Mouse (Mus musculus): ENCODE measurements around the gene Dmrtc2. TPM values are rescaled to one million over a fixed set of nuclear protein-coding genes. Genes with fewer than 3 reads are reported as not detected.

The Dmrtc2 gene
- total RNA-seq (2012; rRNA removed) (not detected in 2 replicates), polyA plus RNA-seq (2012; ENCODE audit: insufficient read depth in 1 of 2, insufficient read length in 2 of 2, low read depth in 1 of 2, low replicate concordance in 2 of 2, missing spikeins in 1 of 2) (not detected)

DNA sequence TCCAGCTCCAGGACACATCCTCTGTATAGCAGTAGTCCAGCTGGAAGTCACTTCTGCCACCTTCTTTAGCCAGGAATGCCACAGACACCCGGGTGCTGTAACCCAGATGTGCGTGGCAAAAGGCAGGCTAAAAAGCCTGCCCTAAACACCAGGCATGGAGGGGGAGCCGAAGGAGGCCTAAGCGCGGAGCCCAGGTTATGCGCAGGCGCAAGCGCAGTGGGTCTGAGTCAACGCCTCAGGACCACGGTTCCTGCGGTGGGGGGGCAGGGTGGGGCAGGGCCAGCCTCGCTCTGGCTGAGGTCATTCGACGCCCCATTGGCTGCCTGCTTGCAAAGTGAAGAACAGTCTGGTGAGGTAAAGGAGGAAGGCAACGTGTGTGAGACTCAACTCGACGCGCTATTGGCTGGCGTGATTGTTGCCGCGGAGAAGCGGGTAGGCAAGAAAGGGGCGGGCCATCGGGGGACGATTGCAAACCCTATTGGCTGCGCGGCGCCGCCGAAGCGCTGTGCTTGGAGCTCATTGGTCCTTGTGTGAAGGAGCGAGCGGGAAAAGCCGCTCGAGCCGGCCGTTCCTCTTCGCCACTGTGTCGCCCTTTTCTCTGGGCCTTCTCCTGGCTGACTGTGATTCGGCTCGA is at the start of gene Dmrtc2, which contains the start of gene Lypd4:
Gene Dmrtc2 (plus strand): TSS at position 526 of the 634 bp plus-strand sequence.
Gene Lypd4 (minus strand): TSS at position 410 of the 634 bp plus-strand sequence.
- Histone ChIP-seq H3K36me3 (ENCODE audit: control insufficient read depth in 1 of 2, insufficient read depth in 2 of 2, low read length in 2 of 2) (no peaks in the 10 kb centered on the region), H3K27me3 (ENCODE audit: control insufficient read depth in 1 of 2, insufficient read depth in 2 of 2, low read length in 2 of 2) (peaks cover 5 to 16% of the 10 kb centered on the region in 2 experiments), H3K9ac (ENCODE audit: control insufficient read depth, low read depth, low read length, poor library complexity, severe bottlenecking) (no peak within 1 kb of the TSS), H3K4me3 (ENCODE audit: control insufficient read depth in 1 of 2, insufficient read depth in 1 of 2, low read depth in 2 of 2, low read length in 2 of 2) (no peak within 1 kb of the TSS), H3K27ac (ENCODE audit: control insufficient read depth, low read depth, low read length) (no peak within 1 kb of the TSS), H3K9me3 (replicated peaks; ENCODE audit: insufficient read depth, low read length) (no peaks in the 10 kb centered on the region), H3K79me2 (ENCODE audit: control insufficient read depth, insufficient read depth, low read length, poor library complexity) (no peaks in the 10 kb centered on the region), H3K4me1 (ENCODE audit: control insufficient read depth in 1 of 2, insufficient read depth in 2 of 2, low read length in 2 of 2) (no peaks in the 10 kb centered on the region)
- no peak for TF ChIP-seq JUND (IDR thresholded peaks at IDR 0.05; ENCODE audit: low read depth, low read length)
- no peak for TF ChIP-seq NRF1 (IDR thresholded peaks at IDR 0.05; ENCODE audit: insufficient read depth, low read depth, low read length, poor library complexity, severe bottlenecking)
- TF ChIP-seq ZC3H11A (IDR thresholded peaks at IDR 0.05; ENCODE audit: low read depth, low read length) = no peak
- TF ChIP-seq POLR2AphosphoS2 (IDR thresholded peaks at IDR 0.05; ENCODE audit: low read length) = no peak
- no peak for TF ChIP-seq ZMIZ1 (IDR thresholded peaks at IDR 0.05; ENCODE audit: low read depth, low read length)
- no peak for DNase-seq (ENCODE audit: low read depth, low spot score)

DNA sequence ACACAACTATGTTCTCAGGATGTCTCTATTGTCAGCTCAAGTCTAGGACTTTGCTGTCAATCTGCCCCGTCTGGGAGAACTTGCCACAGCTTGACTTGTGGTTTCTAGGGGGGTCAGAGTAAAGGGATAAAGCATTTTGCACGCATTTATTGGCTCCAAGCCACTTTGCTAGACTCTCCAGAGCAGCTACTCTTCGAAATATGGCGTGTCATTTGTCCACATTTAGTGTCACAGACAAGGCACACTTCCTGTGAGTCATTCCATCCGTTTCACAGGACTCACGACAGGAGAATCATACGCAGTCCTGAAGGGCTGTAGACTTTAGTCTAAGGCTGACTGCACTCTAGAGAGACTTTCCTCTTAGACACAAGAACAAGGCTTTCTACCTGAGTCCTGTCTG is 45.4 kb upstream of the Dmrtc2 start:
- no peak overlapping the region for H3K4me3 ChIP-seq (ENCODE audit: control insufficient read depth in 1 of 2, insufficient read depth in 1 of 2, low read depth in 2 of 2, low read length in 2 of 2)
- no peak for TF ChIP-seq POLR2AphosphoS5 (IDR thresholded peaks at IDR 0.05; ENCODE audit: borderline replicate concordance, low read depth, low read length)
- no peak for TF ChIP-seq USF2 (IDR thresholded peaks at IDR 0.05; ENCODE audit: borderline replicate concordance in 1 of 2, insufficient read depth in 1 of 2, low read depth in 1 of 2, low read length in 2 of 2)
- no peak for TF ChIP-seq KAT2A (conservative IDR thresholded peaks at IDR 0.05; ENCODE audit: low read depth, low read length)
- no peak for TF ChIP-seq CHD1 (IDR thresholded peaks at IDR 0.05; ENCODE audit: low read depth, low read length)
- no peak for TF ChIP-seq NRF1 (IDR thresholded peaks at IDR 0.05; ENCODE audit: insufficient read depth, low read depth, low read length, poor library complexity, severe bottlenecking)
- no peaks in the 10 kb centered on the region for H3K9me3 ChIP-seq (replicated peaks; ENCODE audit: insufficient read depth, low read length)

DNA sequence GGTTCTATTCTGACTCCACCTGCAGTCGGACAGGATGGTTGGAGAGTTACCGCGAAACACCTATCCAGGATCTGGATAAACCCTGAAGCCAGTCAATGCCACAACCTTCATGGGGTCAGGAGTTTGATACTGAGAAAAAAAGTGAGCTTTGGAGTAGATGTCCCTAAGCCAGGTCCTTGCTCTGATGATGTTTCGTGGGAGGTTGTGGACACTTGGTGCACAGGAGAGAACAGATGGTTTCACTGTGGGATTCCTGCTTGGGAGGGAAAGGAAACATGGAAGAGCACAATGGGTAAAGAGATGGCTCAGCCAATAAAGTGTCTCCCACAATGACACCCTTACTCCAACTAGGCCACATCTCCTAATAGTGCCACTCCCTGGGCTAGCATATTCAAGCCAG is 42.7 kb upstream of the Dmrtc2 start:
- Histone ChIP-seq H3K4me1 (ENCODE audit: control insufficient read depth in 1 of 2, insufficient read depth in 2 of 2, low read length in 2 of 2) (no peaks in the 10 kb centered on the region), H3K9ac (ENCODE audit: control insufficient read depth, low read depth, low read length, poor library complexity, severe bottlenecking) (no peak overlapping the region), H3K4me3 (ENCODE audit: control insufficient read depth in 1 of 2, insufficient read depth in 1 of 2, low read depth in 2 of 2, low read length in 2 of 2) (no peak overlapping the region), H3K36me3 (ENCODE audit: control insufficient read depth in 1 of 2, insufficient read depth in 2 of 2, low read length in 2 of 2) (no peaks in the 10 kb centered on the region), H3K79me2 (ENCODE audit: control insufficient read depth, insufficient read depth, low read length, poor library complexity) (no peaks in the 10 kb centered on the region), H3K27ac (ENCODE audit: control insufficient read depth, low read depth, low read length) (no peak overlapping the region), H3K9me3 (replicated peaks; ENCODE audit: insufficient read depth, low read length) (no peaks in the 10 kb centered on the region), H3K27me3 (ENCODE audit: control insufficient read depth in 1 of 2, insufficient read depth in 2 of 2, low read length in 2 of 2) (no peaks in the 10 kb centered on the region)
- no peak for DNase-seq (ENCODE audit: low read depth, low spot score)
- TF ChIP-seq TAL1 (IDR thresholded peaks at IDR 0.05; ENCODE audit: low read length) (no peak), ZKSCAN1 (IDR thresholded peaks at IDR 0.05; ENCODE audit: low read depth, low read length) (no peak), RCOR1 (IDR thresholded peaks at IDR 0.05; ENCODE audit: low read depth, low read length) (no peak), ETS1 (IDR thresholded peaks at IDR 0.05; ENCODE audit: low read depth, low read length) (no peak), EP300 (IDR thresholded peaks at IDR 0.05; ENCODE audit: low read depth in 1 of 2, low read length in 2 of 2) (no peak), MXI1 (IDR thresholded peaks at IDR 0.05; ENCODE audit: low read depth, low read length) (no peak), CTCF (IDR thresholded peaks at IDR 0.05 in 2 of 3, conservative IDR thresholded peaks at IDR 0.05 in 1 of 3; ENCODE audit: control insufficient read depth in 1 of 3, insufficient read depth in 1 of 3, low read depth in 2 of 3, low read length in 3 of 3, poor library complexity in 1 of 3, severe bottlenecking in 1 of 3) (no peak), RAD21 (IDR thresholded peaks at IDR 0.05; ENCODE audit: low read depth, low read length) (no peak), HCFC1 (IDR thresholded peaks at IDR 0.05; ENCODE audit: low read depth, low read length) (no peak), MAX (IDR thresholded peaks at IDR 0.05; ENCODE audit: low read length) (no peak), SIN3A (IDR thresholded peaks at IDR 0.05; ENCODE audit: low read length) (no peak), POLR2A (IDR thresholded peaks at IDR 0.05; ENCODE audit: control insufficient read depth in 1 of 2, insufficient read depth in 1 of 2, low read depth in 1 of 2, low read length in 2 of 2, poor library complexity in 1 of 2) (no peak), USF1 (IDR thresholded peaks at IDR 0.05; ENCODE audit: low read depth, low read length) (no peak), POLR2AphosphoS2 (IDR thresholded peaks at IDR 0.05; ENCODE audit: low read length) (no peak), CHD1 (IDR thresholded peaks at IDR 0.05; ENCODE audit: low read depth, low read length) (no peak), MEF2A (IDR thresholded peaks at IDR 0.05; ENCODE audit: extremely low read depth, insufficient replicate concordance, low read depth, low read length, poor library complexity, severe bottlenecking) (no peak), GABPA (IDR thresholded peaks at IDR 0.05; ENCODE audit: low read depth, low read length) (no peak)

More for the DNA sequence above, 45.4 kb upstream of the Dmrtc2 start:
- H3K9ac ChIP-seq (ENCODE audit: control insufficient read depth, low read depth, low read length, poor library complexity, severe bottlenecking) = no peak overlapping the region
- H3K36me3 ChIP-seq (ENCODE audit: control insufficient read depth in 1 of 2, insufficient read depth in 2 of 2, low read length in 2 of 2) = no peaks in the 10 kb centered on the region
- no peak for DNase-seq (ENCODE audit: low read depth, low spot score)
- no peaks in the 10 kb centered on the region for H3K79me2 ChIP-seq (ENCODE audit: control insufficient read depth, insufficient read depth, low read length, poor library complexity)
- H3K27me3 ChIP-seq (ENCODE audit: control insufficient read depth in 1 of 2, insufficient read depth in 2 of 2, low read length in 2 of 2) = no peaks in the 10 kb centered on the region
- H3K27ac ChIP-seq (ENCODE audit: control insufficient read depth, low read depth, low read length) = no peak overlapping the region
- no peaks in the 10 kb centered on the region for H3K4me1 ChIP-seq (ENCODE audit: control insufficient read depth in 1 of 2, insufficient read depth in 2 of 2, low read length in 2 of 2)

Data from MEL (cell line).